Mouse (Mus musculus): ENCODE data around the gene Gpr68. TPM values are rescaled to one million over a fixed set of nuclear protein-coding genes. Genes with fewer than 3 reads are reported as not detected.

The Gpr68 gene
- polyA plus RNA-seq, 1 experiment from 2014 or later = 0.10 TPM

DNA sequence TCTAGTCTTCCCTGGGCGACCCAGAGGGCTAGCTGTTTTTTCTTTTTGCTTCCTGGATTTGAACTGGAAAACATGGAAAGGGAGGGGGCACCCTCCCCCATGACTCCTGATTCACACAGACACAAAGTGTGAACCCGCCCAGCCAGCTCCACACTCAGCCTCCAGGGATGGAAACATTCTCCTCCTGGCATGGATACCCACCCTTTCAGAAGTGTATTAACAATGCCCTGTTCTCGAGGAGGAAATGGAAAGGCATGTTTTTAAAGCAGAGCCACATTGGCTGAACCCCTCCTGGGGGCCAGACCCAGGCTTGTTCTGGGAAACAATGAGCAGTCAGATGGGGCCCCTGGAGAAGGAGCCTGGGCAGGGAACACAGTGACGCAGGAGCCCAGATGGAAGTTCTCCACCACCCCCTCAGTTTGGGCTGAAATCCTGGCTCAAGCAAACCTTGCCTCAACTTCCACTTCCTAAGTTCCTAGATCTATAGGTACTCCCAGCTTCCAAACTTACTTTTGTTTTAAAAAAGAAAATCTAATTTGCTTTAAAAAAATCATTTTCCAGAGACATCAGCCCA, 39.9 kb downstream of the Gpr68 start:
- H3K4me1 ChIP-seq (ENCODE audit: control insufficient read depth, insufficient read depth, low read length) = no peaks in the 10 kb centered on the region
- no peaks in the 10 kb centered on the region for H3K27me3 ChIP-seq (ENCODE audit: control insufficient read depth, insufficient read depth, low read length)
- no peaks in the 10 kb centered on the region; the same call in 1 of the 2 replicates for H3K9me3 ChIP-seq (ENCODE audit: control insufficient read depth, low read length)
- ATAC-seq (ENCODE audit: low FRiP score) (no peak), DNase-seq (ENCODE audit: low spot score, missing footprints) (no peak)
- H3K4me3 ChIP-seq (ENCODE audit: low read depth, low read length) = no peak overlapping the region
- no peak overlapping the region for H3K9ac ChIP-seq (ENCODE audit: low read length)
- no peak overlapping the region for H3K4me2 ChIP-seq
- H3K27ac ChIP-seq (ENCODE audit: low read depth, low read length) = no peak overlapping the region
- no peaks in the 10 kb centered on the region for H3K36me3 ChIP-seq (ENCODE audit: control insufficient read depth, insufficient read depth, low read length)
- 71% methylated on average over 4 of the region's 4 CpGs for WGBS

DNA sequence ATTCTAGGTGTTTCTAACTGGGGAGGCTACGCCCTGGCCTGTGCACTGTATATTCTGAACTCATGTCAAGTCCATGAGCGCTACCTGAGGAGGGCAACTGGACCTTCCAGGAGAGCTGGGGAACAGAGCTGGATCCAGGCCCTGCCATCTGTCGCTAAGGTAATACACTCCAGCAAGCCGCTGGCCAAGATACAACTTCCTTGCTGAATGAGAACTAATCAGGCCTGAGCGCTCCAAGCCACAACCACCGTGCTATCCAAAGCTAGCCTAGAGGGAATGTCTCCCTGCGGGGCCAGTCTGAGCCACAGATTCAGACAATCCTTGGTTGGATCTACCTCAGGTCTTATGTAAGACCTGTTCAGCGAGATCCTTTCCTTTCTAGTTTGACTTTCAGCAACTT, 40.9 kb downstream of the Gpr68 start:
- no peak overlapping the region for H3K4me3 ChIP-seq (ENCODE audit: low read depth, low read length)
- no peak for ATAC-seq (ENCODE audit: low FRiP score)
- no peaks in the 10 kb centered on the region for H3K4me1 ChIP-seq (ENCODE audit: control insufficient read depth, insufficient read depth, low read length)
- H3K27me3 ChIP-seq (ENCODE audit: control insufficient read depth, insufficient read depth, low read length) = no peaks in the 10 kb centered on the region
- WGBS = 89% methylated on average over 8 of the region's 8 CpGs
- H3K9ac ChIP-seq (ENCODE audit: low read length) = no peak overlapping the region
- no peaks in the 10 kb centered on the region for H3K36me3 ChIP-seq (ENCODE audit: control insufficient read depth, insufficient read depth, low read length)
- no peaks in the 10 kb centered on the region; the same call in 1 of the 2 replicates for H3K9me3 ChIP-seq (ENCODE audit: control insufficient read depth, low read length)
- no peak overlapping the region for H3K27ac ChIP-seq (ENCODE audit: low read depth, low read length)
- no peak overlapping the region for H3K4me2 ChIP-seq
- no peak for DNase-seq (ENCODE audit: low spot score, missing footprints)

DNA sequence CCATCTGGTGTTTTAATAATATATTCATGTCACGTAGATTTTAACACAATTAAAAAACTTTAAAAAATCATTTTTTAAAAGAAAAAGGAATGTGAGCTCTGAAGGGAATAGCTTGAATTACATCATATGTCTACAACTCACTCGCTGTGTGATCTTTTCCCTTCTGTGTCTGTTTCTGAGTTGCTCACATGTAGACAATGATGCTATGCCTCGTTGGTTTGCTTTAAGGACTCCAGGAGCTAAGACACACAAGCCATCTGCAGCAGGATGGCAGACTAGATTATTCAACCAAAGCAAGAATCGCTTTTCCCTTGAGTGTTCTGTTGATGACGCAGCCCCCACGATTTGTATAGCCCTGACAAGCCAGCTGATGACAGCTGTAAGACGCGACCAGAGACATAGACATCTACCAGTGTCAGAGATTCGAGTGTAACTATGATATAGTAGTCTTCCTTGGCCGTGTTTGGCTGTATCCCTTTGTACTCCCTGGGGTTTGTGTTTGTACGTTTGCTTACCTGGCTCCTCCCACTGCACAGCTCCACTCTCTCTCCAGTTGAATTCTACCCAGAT, 42.4 kb downstream of the Gpr68 start:
- DNase-seq (ENCODE audit: low spot score, missing footprints) (no peak), ATAC-seq (ENCODE audit: low FRiP score) (no peak)
- no peak overlapping the region for H3K4me2 ChIP-seq
- no peak overlapping the region for H3K4me3 ChIP-seq (ENCODE audit: low read depth, low read length)
- H3K4me1 ChIP-seq (ENCODE audit: control insufficient read depth, insufficient read depth, low read length) = no peaks in the 10 kb centered on the region
- H3K27ac ChIP-seq (ENCODE audit: low read depth, low read length) = no peak overlapping the region
- no peak overlapping the region for H3K9ac ChIP-seq (ENCODE audit: low read length)
- 81% methylated on average over 11 of the region's 11 CpGs for WGBS
- no peaks in the 10 kb centered on the region for H3K36me3 ChIP-seq (ENCODE audit: control insufficient read depth, insufficient read depth, low read length)
- H3K9me3 ChIP-seq (ENCODE audit: control insufficient read depth, low read length) = no peaks in the 10 kb centered on the region; the same call in 1 of the 2 replicates
- H3K27me3 ChIP-seq (ENCODE audit: control insufficient read depth, insufficient read depth, low read length) = no peaks in the 10 kb centered on the region

DNA sequence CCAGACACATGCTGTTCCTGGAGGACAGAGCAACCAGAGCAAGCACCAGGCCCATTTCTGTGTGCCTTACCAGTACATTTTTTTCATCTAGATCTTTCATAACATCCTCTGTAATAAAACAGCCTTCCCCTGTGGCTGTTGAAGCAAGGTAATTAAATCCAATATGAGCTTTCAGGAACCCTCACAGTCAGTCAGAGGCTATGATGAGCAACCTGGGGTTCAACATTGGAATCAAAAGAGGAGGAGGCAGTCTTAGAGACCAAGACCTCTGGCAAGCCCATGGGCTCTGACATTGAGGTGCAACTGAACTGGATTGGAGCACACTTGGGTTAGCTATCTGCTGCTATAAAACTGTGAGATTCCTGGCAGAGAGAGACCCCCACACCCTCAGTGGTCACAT, 42.9 kb downstream of the Gpr68 start:
- Histone ChIP-seq H3K27me3 (ENCODE audit: control insufficient read depth, insufficient read depth, low read length) (no peaks in the 10 kb centered on the region), H3K9me3 (ENCODE audit: control insufficient read depth, low read length) (no peaks in the 10 kb centered on the region; the same call in 1 of the 2 replicates), H3K4me2 (no peak overlapping the region), H3K9ac (ENCODE audit: low read length) (no peak overlapping the region), H3K27ac (ENCODE audit: low read depth, low read length) (no peak overlapping the region), H3K4me3 (ENCODE audit: low read depth, low read length) (no peak overlapping the region), H3K36me3 (ENCODE audit: control insufficient read depth, insufficient read depth, low read length) (no peaks in the 10 kb centered on the region), H3K4me1 (ENCODE audit: control insufficient read depth, insufficient read depth, low read length) (no peaks in the 10 kb centered on the region)
- ATAC-seq (ENCODE audit: low FRiP score) (no peak), DNase-seq (ENCODE audit: low spot score, missing footprints) (no peak)

DNA sequence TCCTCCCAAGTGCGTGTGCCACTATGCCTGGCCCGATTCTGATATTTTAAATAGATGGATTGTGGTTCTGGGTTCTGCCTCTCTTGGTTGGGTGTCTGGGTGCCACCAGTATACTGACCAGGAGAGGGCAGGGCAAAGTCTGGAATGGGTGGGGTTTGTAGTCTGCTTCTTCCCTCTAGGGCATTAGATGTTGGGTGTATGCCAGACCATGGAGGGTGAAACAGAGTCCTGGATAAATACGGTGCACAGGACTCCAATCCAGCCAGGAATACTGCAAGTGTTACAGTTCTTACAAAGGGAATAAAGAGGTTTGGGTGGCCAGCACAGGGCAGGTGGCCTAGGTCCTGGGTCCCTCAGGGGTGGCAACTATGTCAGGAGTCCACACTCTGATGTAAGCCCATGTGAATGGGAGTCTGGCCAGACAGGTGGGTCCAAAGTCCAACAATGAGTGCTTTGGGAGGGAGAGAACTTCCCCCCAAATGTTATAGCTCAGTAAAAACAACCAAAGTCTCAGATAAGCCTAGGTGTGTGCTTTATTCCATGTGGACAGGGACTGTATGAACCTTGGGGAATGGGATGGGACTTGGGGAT, 45.0 kb downstream of the Gpr68 start:
- Histone ChIP-seq H3K9me3 (ENCODE audit: control insufficient read depth, low read length) (no peaks in the 10 kb centered on the region), H3K9ac (ENCODE audit: low read length) (no peak overlapping the region), H3K4me2 (no peak overlapping the region), H3K4me1 (ENCODE audit: control insufficient read depth, insufficient read depth, low read length) (no peaks in the 10 kb centered on the region), H3K27ac (ENCODE audit: low read depth, low read length) (no peak overlapping the region), H3K27me3 (ENCODE audit: control insufficient read depth, insufficient read depth, low read length) (no peaks in the 10 kb centered on the region), H3K36me3 (ENCODE audit: control insufficient read depth, insufficient read depth, low read length) (no peaks in the 10 kb centered on the region), H3K4me3 (ENCODE audit: low read depth, low read length) (no peak overlapping the region)
- ATAC-seq (ENCODE audit: low FRiP score) (no peak), DNase-seq (ENCODE audit: low spot score, missing footprints) (no peak)
- WGBS = 91% methylated on average over 3 of the region's 3 CpGs

DNA sequence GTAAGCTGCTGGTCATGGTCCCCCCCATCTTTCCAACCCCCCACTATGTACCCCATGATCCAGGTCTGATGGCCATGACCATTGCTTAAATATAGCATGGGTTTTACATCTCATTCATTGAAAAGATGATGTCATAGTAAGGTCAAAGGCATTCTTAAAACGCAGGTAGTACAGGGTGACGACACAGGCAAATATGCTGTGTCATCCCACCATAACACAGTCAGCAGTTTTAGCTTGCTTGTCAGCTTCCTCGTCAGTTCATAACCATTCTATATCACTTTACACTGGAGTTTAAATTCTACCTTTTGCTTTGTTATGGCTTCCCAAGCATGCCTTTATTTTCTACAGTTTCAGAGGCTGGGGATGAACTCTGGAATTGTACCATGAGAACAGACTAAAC, 45.7 kb downstream of the Gpr68 start:
- 84% methylated on average over 3 of the region's 3 CpGs for WGBS
- H3K27me3 ChIP-seq (ENCODE audit: control insufficient read depth, insufficient read depth, low read length) = no peaks in the 10 kb centered on the region

DNA sequence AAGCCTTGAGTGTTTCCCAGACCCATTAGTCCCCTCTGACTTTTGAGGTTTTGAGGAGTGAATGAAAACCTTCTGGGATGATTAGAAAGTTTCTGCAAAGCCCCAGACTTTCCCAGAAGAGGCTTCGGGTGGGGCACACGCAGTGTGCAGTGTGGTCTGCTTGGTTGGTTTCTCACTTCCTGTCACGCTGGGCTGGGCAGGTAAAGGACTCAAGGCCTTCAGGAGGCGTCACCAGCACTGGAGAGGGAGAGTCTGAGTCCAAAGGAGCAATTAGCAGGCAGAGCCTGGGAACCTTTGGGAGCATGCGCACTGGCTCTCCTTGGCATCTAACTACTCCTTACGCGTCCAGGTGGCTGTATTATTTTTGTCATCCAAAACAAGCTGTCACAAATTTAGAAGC, 50.2 kb downstream of the Gpr68 start:
- Histone ChIP-seq H3K4me3 (ENCODE audit: low read depth, low read length) (no peak overlapping the region), H3K27ac (ENCODE audit: low read depth, low read length) (no peak overlapping the region), H3K9ac (ENCODE audit: low read length) (no peak overlapping the region), H3K4me1 (ENCODE audit: control insufficient read depth, insufficient read depth, low read length) (no peaks in the 10 kb centered on the region), H3K4me2 (no peak overlapping the region), H3K27me3 (ENCODE audit: control insufficient read depth, insufficient read depth, low read length) (no peaks in the 10 kb centered on the region), H3K9me3 (ENCODE audit: control insufficient read depth, low read length) (no peaks in the 10 kb centered on the region), H3K36me3 (ENCODE audit: control insufficient read depth, insufficient read depth, low read length) (no peaks in the 10 kb centered on the region)
- ATAC-seq (ENCODE audit: low FRiP score) (no peak), DNase-seq (ENCODE audit: low spot score, missing footprints) (no peak)
- WGBS = 74% methylated on average over 7 of the region's 7 CpGs

More for the DNA sequence above, 45.7 kb downstream of the Gpr68 start:
- Histone ChIP-seq H3K4me1 (ENCODE audit: control insufficient read depth, insufficient read depth, low read length) (no peaks in the 10 kb centered on the region), H3K9ac (ENCODE audit: low read length) (no peak overlapping the region), H3K4me3 (ENCODE audit: low read depth, low read length) (no peak overlapping the region), H3K27ac (ENCODE audit: low read depth, low read length) (no peak overlapping the region), H3K36me3 (ENCODE audit: control insufficient read depth, insufficient read depth, low read length) (no peaks in the 10 kb centered on the region), H3K4me2 (no peak overlapping the region), H3K9me3 (ENCODE audit: control insufficient read depth, low read length) (no peaks in the 10 kb centered on the region)
- DNase-seq (ENCODE audit: low spot score, missing footprints) (no peak), ATAC-seq (ENCODE audit: low FRiP score) (no peak)

DNA sequence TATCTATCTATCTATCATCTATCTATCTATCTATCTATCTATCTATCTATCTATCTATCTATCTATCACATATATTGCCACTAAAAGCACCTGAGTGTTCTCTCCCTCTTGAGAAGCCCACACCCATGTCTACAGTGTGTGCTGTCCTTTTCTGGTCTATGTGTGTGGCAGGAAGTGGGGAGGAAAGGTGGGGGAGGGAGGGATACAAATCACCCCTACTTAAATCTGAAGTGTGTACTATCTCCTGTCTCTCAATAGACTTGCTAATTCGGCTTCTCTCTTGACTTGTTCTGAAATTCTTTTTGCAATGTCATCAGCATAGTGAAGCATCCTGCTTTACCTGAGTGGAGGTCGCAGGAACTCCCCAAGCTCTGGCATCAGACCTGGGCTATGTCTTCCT, 51.7 kb downstream of the Gpr68 start:
- Histone ChIP-seq H3K4me2 (no peak overlapping the region), H3K36me3 (ENCODE audit: control insufficient read depth, insufficient read depth, low read length) (no peaks in the 10 kb centered on the region), H3K4me1 (ENCODE audit: control insufficient read depth, insufficient read depth, low read length) (no peaks in the 10 kb centered on the region), H3K27ac (ENCODE audit: low read depth, low read length) (no peak overlapping the region), H3K4me3 (ENCODE audit: low read depth, low read length) (no peak overlapping the region), H3K9me3 (ENCODE audit: control insufficient read depth, low read length) (no peaks in the 10 kb centered on the region), H3K9ac (ENCODE audit: low read length) (no peak overlapping the region), H3K27me3 (ENCODE audit: control insufficient read depth, insufficient read depth, low read length) (no peaks in the 10 kb centered on the region)
- DNase-seq (ENCODE audit: low spot score, missing footprints) (no peak), ATAC-seq (ENCODE audit: low FRiP score) (no peak)
- 90% methylated on average over 2 of the region's 2 CpGs for WGBS

DNA sequence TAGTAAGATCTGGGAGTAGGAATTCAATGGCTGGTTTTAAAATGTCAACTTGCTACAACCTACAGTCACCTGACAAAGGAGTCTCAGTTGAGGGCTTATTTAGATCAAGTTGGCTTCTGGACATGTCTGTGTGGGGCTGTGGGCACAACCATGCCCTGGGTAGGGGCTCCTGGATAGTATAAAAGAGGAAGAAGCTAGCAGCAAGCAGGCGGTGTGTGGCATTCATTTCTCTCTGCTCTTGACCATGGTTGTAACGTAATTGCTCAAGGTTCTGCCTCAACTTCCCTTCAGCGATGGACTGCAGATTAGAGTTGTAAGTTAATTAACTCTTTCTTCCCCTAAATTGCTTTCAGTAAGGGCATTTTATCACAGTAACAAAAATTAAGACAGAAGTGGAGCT, 55.6 kb downstream of the Gpr68 start:
- Histone ChIP-seq H3K27me3 (ENCODE audit: control insufficient read depth, insufficient read depth, low read length) (no peaks in the 10 kb centered on the region), H3K4me3 (ENCODE audit: low read depth, low read length) (no peak overlapping the region), H3K9me3 (ENCODE audit: control insufficient read depth, low read length) (no peaks in the 10 kb centered on the region), H3K36me3 (ENCODE audit: control insufficient read depth, insufficient read depth, low read length) (no peaks in the 10 kb centered on the region), H3K4me2 (no peak overlapping the region), H3K9ac (ENCODE audit: low read length) (no peak overlapping the region), H3K4me1 (ENCODE audit: control insufficient read depth, insufficient read depth, low read length) (no peaks in the 10 kb centered on the region), H3K27ac (ENCODE audit: low read depth, low read length) (no peak overlapping the region)
- ATAC-seq (ENCODE audit: low FRiP score) (no peak), DNase-seq (ENCODE audit: low spot score, missing footprints) (no peak)
- 86% methylated on average over 3 of the region's 3 CpGs for WGBS
